Mouse (Mus musculus) urinary bladder, postnatal 25 days (tissue): ENCODE data around the gene Ppa2.

ENCODE experiments used
- DNase-seq: peaks from one replicate; pipeline ENCODE4 v3.0.0; 2022; ENCODE audit warnings: low spot score

Ppa2 gene

DNA sequence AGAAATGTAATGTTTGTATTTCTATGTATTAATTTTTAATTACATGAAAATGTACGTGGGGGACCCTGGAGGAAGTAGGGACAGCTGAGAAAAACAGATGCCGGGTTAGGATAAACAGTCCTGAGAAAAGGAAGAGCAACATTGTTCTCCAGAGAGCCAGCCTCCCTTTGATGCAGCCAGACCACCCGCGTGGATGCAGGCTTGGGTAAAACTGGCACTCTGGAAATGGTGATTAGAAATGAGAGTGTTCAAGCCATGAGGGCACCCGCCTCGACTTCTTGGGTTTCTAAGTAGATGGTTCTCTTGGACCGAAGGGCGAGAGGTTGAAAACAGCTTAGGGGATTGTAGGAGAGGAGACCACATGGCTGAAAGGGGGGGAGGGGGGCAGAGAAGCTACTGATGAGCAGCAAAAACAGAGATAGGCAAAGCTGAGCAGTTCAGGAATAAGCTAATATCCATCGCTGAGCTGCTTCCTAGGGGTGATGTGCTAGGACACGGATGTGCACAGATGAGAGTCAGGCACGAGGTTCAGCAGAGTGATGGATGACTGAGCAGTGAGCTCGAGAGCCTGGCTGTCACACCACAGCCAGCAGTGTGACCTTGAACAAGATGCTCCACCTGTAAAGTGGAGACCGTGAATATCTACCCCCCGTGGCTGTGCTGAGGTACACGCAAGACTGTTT is 21.4 kb downstream of the Ppa2 start:
- no peak for DNase-seq

DNA sequence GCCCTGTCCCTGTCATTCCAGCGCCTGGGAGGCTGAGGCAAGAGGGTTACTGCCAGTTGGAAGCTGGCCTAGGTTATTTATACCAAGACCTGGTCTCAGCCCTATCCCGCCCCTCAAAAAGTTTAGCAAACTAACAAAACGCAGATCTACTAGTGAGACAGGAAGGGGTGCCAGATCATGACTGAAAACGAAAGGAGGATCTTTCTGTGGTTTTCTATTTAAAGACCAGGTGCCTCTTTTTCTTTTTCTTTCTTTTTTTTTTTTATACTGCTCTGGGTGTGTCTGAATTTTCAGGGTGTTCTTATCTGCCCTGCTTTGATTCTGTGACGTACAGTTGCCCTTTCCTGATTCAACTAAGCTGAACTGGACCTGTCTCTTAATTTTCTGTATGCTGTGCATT is 22.4 kb downstream of the Ppa2 start:
- no peak for DNase-seq

DNA sequence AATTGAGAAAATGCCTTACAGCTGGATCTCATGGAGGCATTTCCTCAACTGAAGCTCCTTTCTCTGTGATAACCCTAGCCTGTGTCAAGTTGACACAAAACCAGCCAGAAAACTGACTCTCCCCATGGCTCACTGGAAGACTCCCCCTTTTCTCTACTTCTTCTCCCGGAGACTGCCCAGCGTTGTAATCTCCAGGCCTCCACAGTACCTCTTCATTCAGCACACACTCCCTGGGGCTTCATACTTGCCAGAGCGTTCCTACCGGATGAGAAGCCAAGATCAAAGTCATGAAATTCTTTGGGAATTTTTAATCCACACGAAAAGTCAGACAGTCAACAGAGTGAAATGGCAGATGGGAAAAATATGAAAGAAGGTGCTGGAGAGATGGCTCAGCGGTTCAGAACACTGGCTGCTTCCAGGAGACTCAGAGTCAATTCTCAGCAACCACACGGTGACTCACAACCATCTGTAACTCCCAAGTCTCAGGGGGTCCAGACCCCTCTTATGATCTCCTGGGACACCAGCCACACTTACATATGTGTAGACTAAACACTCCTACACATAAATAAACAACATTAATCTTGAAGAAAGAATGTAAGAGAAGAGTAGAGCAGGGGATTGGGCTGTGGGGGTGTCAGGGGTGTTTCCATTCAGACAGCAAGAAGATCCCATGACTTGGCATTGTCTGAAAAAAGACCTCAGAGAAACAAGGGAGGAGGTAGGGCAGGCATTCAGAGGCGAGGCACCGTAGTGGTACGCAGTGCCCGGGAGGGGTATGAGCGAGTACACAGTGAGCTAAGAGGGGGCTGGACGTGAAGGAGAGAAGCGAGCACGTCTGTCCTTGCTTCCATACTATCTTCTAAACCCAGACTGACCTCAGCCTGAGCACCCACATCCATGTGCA is 23.6 kb downstream of the Ppa2 start:
- no peak for DNase-seq

DNA sequence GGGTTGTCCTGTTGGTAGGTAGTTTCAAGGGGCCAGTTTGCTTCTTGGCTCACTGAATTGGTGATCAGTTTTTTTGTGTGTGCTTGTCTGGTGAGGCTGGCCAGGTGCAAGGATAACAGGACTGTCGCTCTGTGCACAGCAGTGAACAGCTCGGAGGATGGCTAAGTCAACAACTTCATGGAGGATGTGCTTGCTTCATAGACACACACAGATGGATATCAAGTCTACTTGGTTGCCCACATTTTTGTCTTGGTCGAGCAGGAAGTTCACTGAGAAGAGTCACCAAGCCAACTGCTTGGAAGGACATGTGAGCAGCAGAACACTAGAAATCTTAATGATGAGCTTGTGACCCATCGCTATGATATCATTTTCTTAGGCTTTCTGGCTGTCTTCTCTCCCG is 24.8 kb downstream of the Ppa2 start:
- DNase-seq = no peak

DNA sequence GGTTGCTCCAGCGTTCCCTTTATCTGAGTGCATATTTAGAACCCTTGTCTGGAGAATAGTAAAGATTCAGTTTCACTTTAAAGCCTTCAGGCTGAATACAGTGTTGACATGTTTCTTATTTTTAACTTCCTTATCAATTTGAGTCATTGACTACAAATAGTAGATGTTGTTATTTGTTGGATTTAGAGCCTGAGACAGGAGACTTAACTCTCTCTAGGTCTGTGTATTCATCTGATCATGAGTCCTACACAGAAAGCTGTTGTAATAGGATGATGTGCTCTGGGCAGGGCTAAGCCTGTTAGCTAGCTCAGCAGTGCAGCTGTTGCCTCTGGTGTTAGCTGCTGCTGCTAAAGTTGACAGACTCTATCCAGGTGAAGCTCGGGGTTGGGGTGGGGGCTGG is 25.3 kb downstream of the Ppa2 start:
- no peak for DNase-seq

DNA sequence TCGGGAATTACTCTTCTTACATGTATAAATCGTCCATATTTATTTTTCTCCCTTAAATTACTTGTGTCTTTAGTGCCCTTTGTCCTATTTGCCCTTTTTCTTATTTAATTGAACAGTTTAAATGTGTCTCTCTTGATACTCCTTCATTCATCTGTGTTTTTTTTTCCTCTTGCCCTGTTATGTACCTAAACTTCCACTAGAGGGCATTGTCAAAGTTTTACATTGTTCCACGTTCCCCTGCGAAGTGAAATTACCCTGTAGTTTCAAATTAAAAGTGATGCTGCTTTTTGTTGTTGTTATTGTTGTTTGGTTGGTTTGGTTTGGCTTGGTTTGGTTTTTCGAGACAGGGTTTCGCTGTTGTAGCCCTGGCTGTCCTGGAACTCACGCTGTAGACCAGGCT is 26.5 kb downstream of the Ppa2 start:
- DNase-seq = no peak

DNA sequence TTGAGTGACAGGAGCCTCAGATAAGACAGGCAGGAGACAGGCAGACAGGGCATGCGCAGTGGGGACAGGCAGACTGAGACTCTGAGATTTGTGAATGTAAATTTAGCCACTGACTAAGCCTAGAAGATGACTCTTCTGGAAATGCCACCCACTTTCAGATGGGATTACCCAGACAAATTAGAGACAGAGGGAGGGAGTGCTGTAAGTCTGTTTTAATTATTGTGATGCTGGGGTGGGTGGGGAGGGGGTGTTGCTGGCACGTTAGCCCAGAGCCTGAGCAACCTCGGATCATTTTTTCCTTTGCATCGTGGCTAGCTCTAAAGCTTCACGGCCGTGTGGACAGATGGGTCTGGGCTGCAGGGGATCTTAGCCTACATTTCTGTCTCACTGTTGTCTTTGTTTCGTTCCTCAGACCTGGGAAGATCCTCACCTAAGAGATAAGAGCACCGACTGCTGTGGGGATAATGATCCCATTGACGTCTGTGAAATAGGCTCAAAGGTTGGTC is 29.0 kb downstream of the Ppa2 start:
- DNase-seq = no peak

DNA sequence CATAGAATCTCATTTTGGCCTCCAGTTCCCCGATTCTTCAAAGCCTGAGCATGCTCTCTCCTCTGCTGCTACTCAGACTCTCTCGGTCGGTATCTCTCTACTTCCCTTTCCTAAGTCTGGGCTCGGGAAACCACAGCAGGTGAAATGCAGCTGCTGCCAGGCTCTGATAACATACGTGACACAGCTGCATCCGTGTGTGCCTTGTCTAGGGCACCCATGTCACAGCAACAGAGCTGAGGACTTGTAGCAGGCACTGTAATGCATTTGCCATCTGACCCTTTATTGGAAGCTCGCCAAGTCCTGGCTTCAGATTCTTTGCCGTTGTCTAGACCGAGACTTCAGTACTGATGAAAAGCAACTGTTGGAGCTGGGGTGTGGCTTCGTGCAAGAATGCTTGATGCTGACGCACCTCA is 29.5 kb downstream of the Ppa2 start:
- DNase-seq = no peak

DNA sequence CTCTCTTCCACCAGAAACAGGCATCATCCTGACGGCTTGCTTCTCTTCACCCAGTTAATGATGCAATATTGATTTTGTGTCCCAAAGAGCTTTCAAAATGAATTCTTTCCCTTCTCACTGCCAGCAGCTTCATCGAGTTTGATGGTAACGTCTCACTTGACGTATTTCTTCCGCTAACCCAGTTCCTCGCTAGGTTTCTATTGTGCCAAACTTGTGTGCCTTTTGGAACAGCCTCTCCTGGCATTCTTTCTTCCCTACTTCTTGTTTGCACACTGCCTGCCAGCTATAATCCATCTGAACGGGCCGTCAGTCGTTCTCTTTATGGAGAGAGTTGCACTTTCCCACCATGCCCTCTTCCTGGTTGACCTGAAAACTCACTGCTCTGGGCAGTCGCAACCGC is 31.2 kb downstream of the Ppa2 start:
- DNase-seq = no peak

DNA sequence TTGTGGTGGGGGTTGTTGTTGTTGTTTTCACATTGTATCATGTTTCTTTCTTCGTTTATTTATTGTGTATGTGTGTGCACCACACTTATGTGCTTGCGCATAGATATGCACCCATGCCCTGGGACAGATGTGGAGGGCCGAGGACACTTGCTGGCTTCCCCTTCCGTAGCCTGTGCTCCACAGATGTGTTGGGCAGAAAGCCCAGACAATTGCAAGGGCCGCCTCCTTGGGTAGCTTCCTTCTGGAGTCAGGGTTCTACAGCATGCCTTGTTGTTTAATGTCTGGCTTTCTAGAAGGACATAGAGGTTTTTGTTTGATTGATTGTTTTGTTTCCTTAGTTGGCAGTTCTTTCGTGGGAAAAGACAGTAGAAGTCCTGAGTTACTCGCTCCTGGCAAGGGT is 37.6 kb downstream of the Ppa2 start:
- DNase-seq = no peak

DNA sequence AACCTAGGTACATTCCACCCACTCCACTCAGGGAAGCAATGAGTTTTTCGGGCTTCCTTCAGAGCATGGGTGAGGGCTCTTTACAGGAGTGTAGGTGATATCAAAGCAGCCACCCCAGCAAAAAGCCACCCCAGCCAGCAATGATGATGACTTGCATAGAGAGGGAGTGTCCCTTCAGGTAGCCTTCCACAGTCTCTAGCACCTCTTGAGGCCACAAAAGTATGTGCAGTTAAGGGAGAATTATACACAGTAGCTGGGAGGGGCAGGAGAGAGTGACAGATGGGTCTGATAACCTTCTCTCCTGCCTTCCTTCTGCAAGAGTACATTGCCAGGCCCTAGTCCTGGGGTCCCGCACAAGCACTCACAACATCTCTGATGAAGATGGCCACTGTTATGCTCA is 38.9 kb downstream of the Ppa2 start:
- no peak for DNase-seq

DNA sequence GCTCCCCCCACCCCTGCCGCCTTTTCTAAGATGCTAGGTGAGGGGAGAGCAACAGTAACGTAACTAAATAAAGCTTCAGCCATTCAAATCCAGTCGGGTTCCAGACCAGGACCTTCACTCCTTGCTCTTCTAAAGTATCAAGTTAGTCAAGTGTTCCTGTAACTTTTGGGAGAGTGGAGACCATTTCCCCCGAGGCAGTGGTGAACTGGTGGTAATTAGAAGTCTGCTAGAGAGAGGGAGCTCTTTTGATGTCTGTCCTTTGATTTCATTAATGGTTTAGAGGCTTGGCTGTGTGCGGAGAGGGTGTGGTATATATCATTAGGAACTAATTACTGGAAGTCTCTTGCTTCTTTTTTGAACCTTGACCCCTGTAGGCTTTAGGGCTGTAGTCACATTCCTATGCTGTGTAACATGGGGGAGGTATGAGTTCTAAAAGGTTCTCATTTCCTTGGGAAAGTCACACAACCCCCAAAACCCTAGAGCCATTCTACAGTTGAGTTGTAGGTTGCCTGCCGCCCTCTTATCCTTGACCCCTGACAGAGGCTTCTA is 47.6 kb downstream of the Ppa2 start:
- DNase-seq = no peak

DNA sequence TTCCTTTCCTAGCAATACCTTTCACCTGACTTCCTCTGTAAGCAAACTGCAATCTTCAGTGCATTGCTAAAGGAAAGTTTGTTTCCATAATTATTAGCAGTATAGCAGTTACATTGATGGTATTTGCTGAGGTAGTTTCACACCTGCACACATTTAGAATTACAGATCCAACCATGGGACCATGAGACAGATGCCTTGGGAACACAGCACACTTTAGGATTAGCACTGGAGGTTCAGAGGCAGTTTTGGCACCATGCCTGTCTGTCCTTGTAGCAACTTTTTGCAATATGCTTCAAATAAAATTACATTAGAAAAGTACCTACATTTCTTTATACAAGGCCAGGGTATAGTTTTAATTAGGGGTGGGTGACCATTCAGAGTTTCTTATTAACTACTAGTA is 48.1 kb downstream of the Ppa2 start:
- no peak for DNase-seq

DNA sequence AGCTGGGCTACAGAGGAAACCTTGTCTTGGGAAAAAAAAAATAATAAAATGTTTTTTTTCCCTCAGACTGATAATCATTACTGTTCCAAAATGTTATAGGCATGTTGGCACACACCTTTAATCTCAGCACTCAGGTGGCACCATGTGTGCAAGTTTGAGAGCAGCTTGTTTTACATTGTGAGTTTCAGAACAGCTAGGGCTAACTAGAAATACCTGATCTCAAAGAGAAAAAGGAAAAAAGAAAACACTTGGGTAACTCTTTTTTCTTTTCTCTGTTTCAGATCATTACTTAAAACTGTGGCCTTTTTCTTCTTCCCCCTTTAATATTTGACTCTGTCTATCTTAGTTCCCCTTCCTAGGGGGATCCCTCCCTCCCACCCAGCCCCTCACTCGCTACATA is 51.5 kb downstream of the Ppa2 start:
- DNase-seq = no peak

DNA sequence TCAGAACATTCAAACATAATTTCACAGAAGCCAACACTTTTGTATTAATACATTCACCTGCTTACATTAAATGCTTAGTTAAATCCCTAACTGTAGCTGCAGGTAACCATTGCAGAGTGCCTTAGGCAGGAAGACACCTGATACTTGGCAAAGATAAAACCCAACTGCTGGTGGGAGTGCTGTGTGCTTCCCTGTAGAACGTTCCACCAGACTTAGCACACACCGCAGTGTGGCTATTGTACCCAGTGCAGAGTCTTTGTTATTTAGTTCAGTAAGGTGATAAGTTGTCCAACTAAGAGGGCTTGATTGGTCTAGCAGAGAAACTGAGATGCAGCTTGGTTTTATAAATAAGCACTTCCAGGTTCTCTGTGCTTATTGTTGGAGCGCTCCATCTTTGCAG is 54.2 kb downstream of the Ppa2 start:
- no peak for DNase-seq

DNA sequence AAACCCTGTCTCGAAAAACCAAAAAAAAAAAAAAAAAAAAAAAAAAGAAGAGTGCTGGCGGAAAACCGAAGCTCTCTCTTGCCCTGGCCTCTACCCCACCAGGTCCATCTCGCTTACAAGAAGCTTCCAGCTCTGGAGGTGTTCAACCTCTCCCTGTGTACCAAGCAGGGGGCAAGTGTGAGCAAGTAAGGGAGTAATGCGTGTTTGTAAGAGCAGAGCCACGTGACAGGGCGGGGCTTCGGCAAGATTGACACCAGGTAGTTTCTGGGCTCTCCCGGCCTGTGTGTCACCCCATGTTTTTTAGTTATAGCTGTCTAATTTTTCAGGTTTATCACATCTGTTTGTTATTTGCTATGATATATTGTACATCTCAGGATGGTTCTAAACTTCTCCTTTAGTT is 56.2 kb downstream of the Ppa2 start:
- no peak for DNase-seq

DNA sequence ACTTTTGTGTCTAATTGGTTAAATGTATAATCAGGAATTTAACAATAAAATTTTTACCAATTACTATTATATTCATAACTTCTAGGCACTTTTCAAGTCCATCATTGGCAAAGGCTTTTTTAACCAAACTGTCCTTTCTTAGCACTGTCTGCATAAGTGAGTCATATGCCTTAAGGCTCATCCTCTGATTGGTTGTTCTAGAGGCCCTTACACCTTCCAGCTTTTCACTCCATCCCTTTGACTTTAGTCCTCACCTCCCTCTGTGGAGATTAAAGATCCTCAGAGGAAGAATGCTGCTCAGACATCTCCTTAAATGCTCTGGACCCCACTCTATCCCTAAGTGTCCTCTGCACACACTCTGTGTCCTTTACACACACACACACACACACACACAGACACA is 68.3 kb downstream of the Ppa2 start:
- no peak for DNase-seq

DNA sequence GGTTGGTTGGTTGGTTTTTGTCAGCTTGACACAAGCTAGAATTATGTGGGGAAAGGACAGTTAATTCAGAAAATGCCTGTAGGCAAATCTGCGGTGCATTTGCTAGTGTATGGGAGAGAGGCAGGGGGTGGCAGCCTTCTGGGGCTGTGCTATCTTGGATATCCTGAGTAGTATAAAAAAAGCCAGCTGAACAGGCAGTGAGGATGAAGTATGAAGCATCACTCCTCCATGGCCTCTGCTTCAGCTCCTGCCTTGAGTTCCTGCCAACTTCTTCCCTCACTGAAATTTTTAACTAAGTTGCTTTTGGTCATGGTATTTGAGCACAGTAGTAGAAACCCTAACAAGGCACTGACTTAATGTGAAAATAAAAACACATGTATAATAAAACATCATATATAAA is 70.1 kb downstream of the Ppa2 start:
- no peak for DNase-seq

DNA sequence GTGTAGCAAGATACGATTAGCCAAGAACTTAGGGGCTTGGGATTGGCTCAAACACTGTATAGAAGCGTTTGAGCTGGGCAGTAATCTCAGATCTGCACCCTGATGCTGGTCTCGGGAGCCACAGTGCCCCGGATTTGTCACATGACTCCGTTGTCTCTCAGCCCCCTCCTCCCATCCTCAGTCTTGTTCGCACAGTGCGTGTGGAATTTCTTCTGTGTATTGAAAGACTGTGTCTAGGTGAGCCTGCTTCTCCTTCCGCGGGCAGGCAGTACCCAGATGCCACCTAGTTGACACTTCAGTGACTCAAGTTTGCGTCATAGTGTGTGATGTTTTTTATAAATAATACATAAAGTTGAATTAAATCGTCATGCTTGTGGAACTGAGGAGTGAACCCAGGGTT is 71.6 kb downstream of the Ppa2 start:
- DNase-seq = no peak

DNA sequence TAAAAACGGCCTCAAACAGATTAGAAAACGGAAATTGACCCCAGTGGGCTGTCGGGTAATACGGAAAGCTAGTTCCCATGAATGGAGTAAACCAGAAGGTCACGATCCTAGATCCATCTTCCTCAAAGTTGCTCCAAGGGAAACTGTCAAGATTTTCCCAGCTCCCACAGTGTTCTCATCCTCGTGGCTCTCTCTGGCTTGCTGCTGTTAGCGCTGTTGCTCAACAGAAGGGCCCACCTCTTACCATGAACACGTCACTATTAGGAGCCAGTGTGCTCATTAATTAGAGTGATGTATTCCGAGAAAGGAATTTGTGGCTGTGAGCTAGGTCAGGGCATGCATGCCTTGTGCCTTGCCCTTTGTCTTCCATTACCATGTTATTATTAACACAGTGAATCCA is 72.2 kb downstream of the Ppa2 start:
- no peak for DNase-seq

DNA sequence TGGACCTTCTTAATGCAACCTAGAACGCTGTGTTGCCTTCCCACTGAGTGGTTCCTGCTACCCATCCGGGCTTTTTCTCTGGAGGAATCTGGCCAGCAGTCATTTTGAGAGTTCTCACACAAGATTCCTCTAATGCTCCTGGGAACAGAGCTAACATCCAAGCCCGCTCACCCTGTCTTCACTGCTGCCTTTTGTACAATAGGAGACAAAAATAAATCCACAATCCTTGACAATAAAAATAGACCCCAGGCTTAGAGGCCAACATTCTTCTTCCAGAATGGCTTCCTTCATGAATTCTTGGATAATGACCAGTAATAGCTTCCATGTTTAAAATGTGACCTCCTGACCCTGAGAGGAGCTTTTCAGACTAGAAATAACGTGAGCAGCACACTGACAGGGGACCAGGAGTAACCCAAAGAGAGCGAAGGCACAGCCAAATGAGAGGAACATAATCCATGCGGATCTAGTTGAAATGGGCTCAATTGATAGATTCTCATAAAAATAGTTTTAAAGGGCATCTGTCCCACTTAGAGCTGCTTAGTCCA is 74.3 kb downstream of the Ppa2 start:
- DNase-seq = no peak

DNA sequence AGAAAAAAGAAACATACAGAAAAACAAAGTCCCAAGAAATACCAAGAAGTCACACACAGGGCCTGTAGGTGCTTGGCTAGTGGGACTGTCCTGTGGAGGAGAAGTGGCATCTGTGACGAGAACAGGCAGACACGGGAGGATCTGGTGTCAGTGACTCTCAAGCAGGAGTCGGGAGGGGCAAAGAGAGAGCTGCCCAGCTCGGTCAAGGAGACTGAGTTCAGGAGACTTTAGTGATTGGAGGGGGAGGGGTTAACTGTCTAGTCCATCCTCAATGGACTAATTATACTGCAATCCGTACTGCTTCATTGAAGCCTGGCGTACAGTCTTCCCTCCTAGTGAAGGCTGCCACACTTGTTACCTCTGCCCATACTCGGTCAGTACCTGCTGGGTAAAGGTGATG is 77.4 kb downstream of the Ppa2 start:
- no peak for DNase-seq

DNA sequence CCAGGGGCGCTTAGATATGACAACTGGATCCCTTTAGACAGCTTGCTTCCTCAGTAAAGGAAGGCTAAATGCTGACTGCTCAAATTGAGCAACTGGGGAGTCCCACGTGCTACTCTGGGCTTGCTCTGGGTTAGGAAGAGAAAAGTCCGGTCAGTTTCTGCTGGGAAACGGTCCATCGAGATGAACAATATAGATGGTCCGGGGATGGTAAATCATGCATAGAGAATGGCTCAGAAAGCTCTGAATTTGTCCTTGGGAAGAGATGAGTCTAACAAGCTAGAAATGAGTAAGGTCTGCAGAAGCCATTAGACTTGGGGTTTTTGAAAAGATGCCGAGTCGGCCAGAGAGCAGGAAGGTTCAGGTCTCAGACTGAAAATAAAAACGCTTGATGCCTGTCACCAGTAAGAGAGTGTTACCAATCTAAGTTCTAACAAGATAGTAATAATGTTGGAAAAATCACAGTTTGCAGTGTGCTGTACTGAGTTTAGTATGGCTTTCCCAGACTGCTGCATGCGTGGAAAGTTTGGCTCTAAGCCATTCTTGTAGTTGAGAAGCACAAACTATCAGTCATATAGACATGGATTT is 80.0 kb downstream of the Ppa2 start:
- DNase-seq = no peak
